Mouse (Mus musculus): ENCODE results near the gene Ppara. TPM values are rescaled to one million over a fixed set of nuclear protein-coding genes. Genes with fewer than 3 reads are reported as not detected.

Gene Ppara
- not detected for total RNA-seq (2023)

GRCm38 (mm10) chr15:85734571-85735033 is at the start of gene Ppara:
TSS of gene Ppara (plus strand) at chr15:85734983.

DNA sequence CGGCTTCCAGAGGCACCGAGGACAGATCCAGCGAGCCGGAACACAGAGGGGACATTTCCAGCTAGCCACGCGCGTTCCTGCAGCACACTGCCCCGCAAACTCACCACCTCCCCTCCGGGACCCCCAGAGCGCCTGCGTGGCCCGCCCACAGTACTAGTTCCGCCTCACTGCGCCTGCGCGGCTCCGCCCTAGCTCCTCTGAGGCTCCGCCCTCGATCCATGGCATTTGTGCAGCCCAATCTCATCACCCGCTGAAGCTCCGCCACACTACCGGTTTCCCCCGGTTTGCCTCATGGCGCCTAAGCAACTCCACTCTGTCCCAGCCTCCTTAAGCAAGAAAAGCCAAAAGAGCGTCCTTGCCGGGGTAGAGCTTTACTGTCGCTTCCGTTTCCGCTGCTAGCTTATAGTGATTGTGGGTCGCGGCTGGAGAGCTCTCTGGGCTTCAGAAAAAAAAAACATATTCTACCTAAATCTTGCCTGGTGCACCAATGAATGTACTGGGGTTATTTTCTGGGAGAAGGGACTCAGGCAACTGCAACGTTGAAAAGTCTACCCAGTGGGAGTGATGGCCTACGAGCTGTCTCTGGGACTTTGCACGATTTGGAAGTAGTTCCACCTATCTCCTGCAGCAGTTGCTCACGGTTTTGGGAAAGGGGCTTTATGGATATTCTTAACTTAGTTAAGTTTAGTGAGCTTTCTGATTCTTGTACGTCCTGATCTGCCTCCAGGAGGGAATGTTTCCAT is 76.9 kb downstream of the Ppara start, which contains the start of gene Cdpf1:
Gene Cdpf1, minus strand, starts transcription at position 163 of the 743 bp plus-strand sequence.

GRCm38 (mm10) chr15:85821203-85822010 is 86.6 kb downstream of the Ppara start, which contains the start of gene Pkdrej:
TSS of gene Pkdrej (minus strand) at chr15:85821734.

DNA sequence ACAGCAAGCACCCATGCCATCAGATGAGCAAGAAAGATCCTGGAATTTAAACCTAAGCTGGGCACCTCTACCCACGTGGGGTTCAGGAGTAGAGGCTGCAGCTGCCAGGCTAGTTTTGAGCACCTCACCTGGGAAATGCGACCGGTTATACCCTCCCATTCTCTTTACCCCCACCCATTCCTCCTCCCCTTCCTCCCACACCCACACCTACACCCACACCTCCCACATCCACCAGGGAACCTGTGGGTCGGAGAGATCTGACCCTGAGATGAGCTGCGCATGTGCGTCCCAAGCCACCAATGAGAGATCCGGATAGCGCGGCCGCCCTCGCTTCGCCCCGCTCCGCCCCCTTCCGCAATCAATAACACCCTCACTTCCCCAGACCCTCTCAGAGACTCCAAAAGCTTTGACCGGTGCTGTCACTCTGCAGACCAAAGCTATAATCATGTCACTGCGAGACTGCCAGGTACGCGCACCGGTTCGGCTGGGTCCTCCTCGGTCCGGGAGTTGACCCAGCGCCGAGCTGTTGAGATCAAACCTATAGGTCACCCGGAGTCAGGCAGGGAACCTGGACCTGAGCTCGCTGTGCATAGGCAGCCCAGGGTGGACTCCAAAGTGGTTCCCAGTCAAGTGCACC is 97.3 kb downstream of the Ppara start, which contains the start of gene Ttc38:
Gene Ttc38, plus strand, starts transcription at position 353 of the 637 bp plus-strand sequence.

Other genes with a start within 250 kb of the Ppara start
- not detected for gene 7530416G11Rik, start 231.8 kb upstream of the Ppara start, total RNA-seq (2023)
- not detected for gene Wnt7b, start 152.5 kb upstream of the Ppara start, total RNA-seq (2023)
- 10 to 100 TPM; 14.8 to 16.3 TPM for gene Cdpf1, start 76.7 kb downstream of the Ppara start, total RNA-seq (2023)
- gene Pkdrej, start 86.8 kb downstream of the Ppara start, total RNA-seq (2023), result not detected
- gene Ttc38, start 97.3 kb downstream of the Ppara start, total RNA-seq (2023), result 10 to 100 TPM; 18.2 to 20.0 TPM
- gene Gtse1, start 124.8 kb downstream of the Ppara start, total RNA-seq (2023), result 1 to 10 TPM; 2.1 to 2.4 TPM
- 10 to 100 TPM; 31.1 to 59.0 TPM for gene Trmu, start 144.3 kb downstream of the Ppara start, total RNA-seq (2023)